Mouse (Mus musculus): Measurements from ENCODE around the gene Serinc1. TPM values are rescaled to one million over a fixed set of nuclear protein-coding genes. Genes with fewer than 3 reads are reported as not detected.
A peak's percentile ranks its signal among the peaks of the same experiment; 100 is the strongest.

Serinc1 gene
- polyA plus RNA-seq, 1 experiment from 2014 or later = 409 TPM

DNA sequence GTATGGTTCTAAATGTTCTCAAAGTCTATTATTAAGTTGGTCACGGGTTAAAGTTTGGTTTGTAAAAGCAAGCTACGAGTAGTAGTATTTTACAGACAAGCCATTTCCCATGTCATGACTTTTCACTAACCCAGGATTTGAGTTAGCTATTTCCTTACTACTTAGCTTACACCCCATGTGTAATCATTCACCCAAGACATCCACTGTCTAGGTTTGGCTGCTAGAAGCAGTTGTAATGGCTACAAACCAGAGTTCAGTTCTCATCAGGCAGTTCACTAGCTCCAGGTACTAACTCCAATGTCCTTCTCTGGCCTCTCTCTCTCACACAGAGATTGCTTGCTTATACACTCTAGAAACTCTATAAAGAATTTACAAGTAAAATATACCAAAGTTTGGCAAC lies 17.7 kb downstream of the Serinc1 start:
- peaks cover 61% of the 10 kb centered on the region for H3K36me3 ChIP-seq (ENCODE audit: inconsistent target)
- no peak overlapping the region for H3K27ac ChIP-seq
- H3K4me3 ChIP-seq (ENCODE audit: inconsistent target) = no peak overlapping the region
- H3K79me2 ChIP-seq (ENCODE audit: inconsistent target) = no peaks in the 10 kb centered on the region
- WGBS (ENCODE audit: missing documents) = 100% methylated on average over 2 of the region's 2 CpGs

DNA sequence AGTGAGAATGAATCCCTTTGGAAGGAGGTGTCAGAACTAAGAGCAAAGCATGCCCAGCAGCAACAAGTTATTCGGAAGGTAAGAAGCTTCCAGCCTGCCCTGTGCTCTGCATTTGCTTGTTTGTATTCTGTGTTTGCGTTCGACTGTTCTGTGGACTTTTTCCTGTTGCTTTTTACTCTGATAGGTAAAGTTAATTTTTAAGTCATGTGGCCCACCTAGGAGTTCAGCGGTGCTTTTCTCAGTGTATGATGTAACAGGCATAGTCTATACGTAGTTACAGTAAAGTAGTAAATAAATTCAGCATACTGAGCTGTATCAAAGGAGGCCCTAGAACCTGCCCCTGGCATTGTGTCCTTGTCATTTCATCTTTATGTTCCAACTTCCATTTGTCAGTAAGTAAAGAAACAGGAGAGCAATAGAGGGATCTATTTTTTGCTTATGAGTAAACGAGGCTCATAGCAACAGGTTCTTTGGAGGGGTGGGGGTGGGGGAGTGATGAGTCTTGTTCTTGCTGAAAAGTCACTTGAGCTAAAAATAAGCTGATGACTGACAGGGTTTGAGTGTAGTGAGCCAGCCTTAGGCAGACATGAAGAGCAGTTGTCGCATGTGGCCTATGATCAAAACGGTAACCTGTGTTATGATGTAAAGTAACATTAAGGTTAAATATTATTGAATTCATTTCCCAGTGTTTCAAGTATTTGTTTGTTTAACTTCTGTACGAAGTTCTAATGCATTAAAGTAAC lies 32.7 kb downstream of the Serinc1 start:
- peaks cover 25% of the 10 kb centered on the region for H3K79me2 ChIP-seq (ENCODE audit: inconsistent target)
- H3K4me3 ChIP-seq (ENCODE audit: inconsistent target) = no peak overlapping the region
- H3K27ac ChIP-seq = no peak overlapping the region
- 93% methylated on average over 9 of the region's 9 CpGs for WGBS (ENCODE audit: missing documents)
- peaks cover 7% of the 10 kb centered on the region; the same call in 1 of the 2 replicates for H3K36me3 ChIP-seq (ENCODE audit: inconsistent target)

DNA sequence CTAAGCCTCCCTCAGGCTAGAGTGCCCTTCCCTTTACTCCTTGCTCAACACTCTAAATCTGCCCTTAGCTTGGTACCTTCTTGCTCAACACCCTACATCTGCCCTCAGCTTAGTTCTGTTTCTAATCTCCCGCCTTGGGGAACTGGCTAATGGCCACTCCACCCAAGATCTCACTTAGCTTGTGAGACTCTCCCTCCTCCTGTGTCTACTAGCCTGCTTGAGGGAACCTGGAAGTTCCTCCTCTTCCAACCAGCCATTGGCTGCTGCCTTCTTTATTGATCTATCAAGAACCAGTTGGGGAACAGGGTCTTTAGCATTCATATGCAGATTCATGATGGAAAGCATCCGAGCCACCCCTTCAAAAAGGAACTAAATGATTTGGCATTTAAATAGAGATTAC lies 40.3 kb downstream of the Serinc1 start:
- no peak overlapping the region for H3K27ac ChIP-seq
- 25% methylated on average over 2 of the region's 2 CpGs for WGBS (ENCODE audit: missing documents)
- H3K4me3 ChIP-seq (ENCODE audit: inconsistent target) = no peak overlapping the region
- H3K79me2 ChIP-seq (ENCODE audit: inconsistent target) = peaks cover 92% of the 10 kb centered on the region
- no peaks in the 10 kb centered on the region for H3K36me3 ChIP-seq (ENCODE audit: inconsistent target)

DNA sequence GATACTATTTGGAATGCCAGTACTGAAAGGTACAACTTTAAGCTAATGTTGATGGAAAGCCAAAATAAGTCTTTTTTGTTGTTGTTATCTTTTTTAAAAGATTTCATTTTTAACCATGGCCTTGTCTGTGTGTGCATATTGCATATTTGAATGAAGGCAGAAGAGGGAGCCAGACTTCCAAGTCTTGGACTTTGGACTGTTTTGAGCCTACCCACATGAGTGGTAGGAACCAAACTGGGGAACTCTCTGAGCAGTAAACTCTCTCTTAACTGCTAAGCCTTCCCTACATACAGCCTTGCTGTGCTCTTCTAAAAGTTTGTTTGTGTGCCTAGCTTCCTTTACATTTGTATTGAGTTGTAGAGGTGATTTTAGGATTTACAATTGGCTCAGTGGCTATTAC lies 43.7 kb downstream of the Serinc1 start:
- Histone ChIP-seq H3K36me3 (ENCODE audit: inconsistent target) (no peaks in the 10 kb centered on the region), H3K4me3 (ENCODE audit: inconsistent target) (no peak overlapping the region), H3K79me2 (ENCODE audit: inconsistent target) (peaks cover 59% of the 10 kb centered on the region), H3K27ac (no peak overlapping the region)

DNA sequence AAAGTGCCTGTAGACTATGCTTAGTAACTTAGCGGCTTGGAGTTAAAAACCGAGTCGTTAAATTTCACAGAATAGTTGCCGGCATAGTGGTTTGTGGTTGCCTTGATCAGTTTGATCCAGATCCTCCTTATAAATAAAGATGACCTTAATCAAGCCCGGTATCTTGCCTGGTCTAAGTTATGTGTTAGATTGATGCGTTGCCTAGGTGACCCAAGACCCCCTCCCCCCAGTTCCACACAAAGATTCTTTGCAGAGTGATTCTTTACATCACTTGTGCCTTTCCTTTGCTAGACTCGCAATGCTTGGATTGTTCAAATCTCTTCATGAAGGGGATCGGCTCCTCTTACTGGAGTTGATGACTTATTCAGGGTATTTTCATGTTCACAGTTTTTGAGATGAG lies 45.1 kb downstream of the Serinc1 start:
- H3K27ac ChIP-seq = no peak overlapping the region
- peak overlapping the region; percentile 38 for H3K4me3 ChIP-seq (ENCODE audit: inconsistent target)
- peaks cover 49% of the 10 kb centered on the region for H3K79me2 ChIP-seq (ENCODE audit: inconsistent target)
- H3K36me3 ChIP-seq (ENCODE audit: inconsistent target) = no peaks in the 10 kb centered on the region
- WGBS (ENCODE audit: missing documents) = 10% methylated on average over 8 of the region's 8 CpGs

DNA sequence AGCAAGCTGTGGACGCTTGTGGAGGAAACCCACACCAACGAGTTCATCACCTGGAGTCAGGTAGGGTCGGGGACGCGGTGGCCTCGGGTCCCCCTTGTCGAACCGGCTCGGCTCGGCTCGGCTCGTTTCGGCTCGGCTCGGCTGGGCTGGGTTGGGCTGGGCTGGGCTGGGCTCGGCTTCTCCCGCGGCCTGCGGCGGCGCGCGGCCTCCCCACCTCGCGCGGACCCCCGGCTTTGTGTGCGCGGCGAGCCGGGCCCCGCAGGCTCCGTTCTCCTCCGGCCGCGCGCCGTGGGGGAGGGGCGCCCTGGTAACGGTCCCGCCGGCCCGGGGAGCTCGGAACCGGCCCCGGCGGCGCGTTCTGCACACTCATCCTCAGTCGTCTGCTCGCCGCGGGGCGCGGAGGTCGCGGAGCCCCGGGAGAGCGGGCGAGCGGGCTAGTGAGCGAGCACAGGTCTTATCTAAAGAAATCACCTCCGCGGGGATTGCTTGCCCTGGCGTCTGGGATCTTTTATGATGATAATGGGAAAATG lies 45.7 kb downstream of the Serinc1 start:
- peak overlapping the region; percentile 38 for H3K4me3 ChIP-seq (ENCODE audit: inconsistent target)
- H3K79me2 ChIP-seq (ENCODE audit: inconsistent target) = peaks cover 48% of the 10 kb centered on the region
- H3K36me3 ChIP-seq (ENCODE audit: inconsistent target) = no peaks in the 10 kb centered on the region
- no peak overlapping the region for H3K27ac ChIP-seq
- WGBS (ENCODE audit: missing documents) = under 1% methylated on average over 31 of the region's 65 CpGs

DNA sequence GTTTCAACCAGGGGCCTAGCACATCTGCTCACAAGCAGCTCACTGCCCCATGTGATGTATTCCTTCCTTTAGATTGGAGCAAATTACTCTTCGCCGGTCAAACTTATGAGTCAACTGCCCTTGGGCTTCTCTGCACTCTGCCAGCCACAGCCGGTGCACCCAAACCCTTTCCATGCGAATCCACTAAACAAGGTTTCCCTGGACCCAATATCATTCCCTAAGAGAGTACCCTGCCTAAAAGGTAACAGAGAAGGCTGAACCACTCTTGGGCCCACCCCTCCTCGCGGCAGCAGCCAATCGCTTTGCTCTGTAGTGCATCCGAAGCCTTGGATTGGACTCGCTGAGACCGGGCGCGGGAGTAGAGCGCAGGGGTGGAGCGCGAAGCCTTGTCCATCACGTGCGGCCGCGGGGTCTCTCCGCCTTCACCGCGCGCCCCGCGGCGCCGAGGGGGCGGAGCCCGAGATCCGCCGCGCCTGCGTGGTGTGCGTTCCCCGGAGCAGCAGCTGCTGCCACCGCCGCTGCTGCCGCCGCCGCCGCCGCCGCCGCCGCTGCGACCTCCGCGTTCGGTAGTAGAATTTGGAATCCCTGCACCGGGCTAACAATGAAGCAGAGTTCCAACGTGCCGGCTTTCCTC lies 46.3 kb downstream of the Serinc1 start, which contains the start of gene Hsf2:
Gene Hsf2 (plus strand): TSS at position 478 of the 634 bp plus-strand sequence.
- Histone ChIP-seq H3K4me3 (ENCODE audit: inconsistent target) (peak within 1 kb of the TSS; percentile 38), H3K79me2 (ENCODE audit: inconsistent target) (peaks cover 42% of the 10 kb centered on the region), H3K27ac (peak within 1 kb of the TSS; percentile 31; the same call in 1 of the 2 replicates), H3K36me3 (ENCODE audit: inconsistent target) (no peaks in the 10 kb centered on the region)
- WGBS (ENCODE audit: missing documents) = 2% methylated on average over 52 of the region's 52 CpGs

DNA sequence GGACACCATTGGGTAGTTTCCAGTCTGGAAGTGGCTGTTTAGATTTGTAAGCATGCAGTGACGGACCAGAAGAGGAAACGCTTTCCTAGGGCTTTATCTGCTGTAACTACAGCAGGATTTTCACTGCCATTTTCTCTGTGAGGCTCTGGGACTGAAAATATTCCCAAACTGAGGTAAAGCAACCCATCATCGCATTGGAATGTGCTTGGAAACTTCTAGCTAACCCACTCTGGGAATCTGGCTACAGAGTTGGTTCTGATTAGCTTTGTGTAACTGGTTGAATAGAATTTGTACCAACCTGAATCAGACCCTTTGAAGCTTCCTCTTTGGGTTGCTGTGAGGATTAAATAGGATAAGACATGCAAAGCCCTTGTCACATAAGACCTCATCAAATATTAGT lies 47.6 kb downstream of the Serinc1 start:
- no peak overlapping the region for H3K4me3 ChIP-seq (ENCODE audit: inconsistent target)
- WGBS (ENCODE audit: missing documents) = 95% methylated on average over 3 of the region's 3 CpGs
- peaks cover 29% of the 10 kb centered on the region for H3K79me2 ChIP-seq (ENCODE audit: inconsistent target)
- no peak overlapping the region for H3K27ac ChIP-seq
- H3K36me3 ChIP-seq (ENCODE audit: inconsistent target) = no peaks in the 10 kb centered on the region

DNA sequence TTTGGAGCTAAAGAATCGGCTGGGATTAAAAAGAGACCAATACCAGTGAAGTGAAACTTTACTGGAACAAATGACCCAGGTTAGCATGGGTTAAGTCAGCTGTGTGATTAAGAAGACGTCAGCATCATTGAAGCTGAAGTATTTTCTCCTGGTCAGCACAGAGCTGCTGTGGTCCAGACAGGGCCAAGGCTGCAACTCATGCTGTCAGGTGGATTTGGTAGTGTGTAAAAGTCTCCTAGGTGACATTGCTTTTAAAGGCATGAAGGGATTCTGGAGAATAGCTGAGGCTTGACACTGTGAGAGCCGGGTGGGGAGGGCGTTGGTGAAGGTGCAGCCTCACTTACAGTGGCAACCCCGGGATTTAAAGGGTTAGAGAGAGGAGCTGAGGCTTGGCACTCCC lies 50.6 kb downstream of the Serinc1 start:
- no peaks in the 10 kb centered on the region for H3K79me2 ChIP-seq (ENCODE audit: inconsistent target)
- no peaks in the 10 kb centered on the region for H3K36me3 ChIP-seq (ENCODE audit: inconsistent target)
- H3K4me3 ChIP-seq (ENCODE audit: inconsistent target) = no peak overlapping the region
- no peak overlapping the region for H3K27ac ChIP-seq
- WGBS (ENCODE audit: missing documents) = 80% methylated on average over 5 of the region's 5 CpGs

DNA sequence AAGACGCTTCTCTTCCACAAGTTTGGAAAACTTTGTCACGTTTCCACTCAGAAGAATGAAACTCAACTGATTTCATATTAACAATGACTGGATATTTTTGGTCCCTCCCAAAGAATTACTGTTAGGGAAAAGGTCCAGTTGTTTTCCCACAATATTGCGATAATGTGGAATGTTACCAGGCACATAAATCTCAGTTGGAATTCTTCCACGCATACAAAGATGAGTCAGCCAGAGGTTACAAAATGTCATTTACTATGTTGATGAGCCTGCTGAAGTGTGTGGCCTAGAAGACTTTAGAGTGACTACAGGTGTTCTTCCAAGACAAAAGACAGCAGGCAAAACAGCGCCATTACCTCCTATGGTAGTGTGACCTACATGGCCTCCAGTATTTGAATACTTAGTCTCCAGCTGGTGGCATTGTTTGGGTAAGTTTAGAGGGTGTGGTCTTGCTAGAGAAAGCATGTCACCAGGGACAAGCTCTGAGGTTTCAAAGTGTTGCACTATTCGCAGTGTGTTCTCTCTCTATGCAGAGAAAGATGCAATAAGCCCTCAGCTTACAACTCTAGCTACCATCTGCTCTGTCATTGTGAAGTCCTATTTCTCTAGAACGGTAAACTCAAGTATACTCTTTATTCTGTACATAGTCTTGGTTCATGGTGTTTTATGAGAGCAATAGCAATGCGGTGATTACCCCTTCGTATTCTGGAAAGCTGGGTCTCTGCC lies 55.0 kb downstream of the Serinc1 start:
- H3K27ac ChIP-seq = no peak overlapping the region
- 93% methylated on average over 9 of the region's 9 CpGs for WGBS (ENCODE audit: missing documents)

More for the DNA sequence above, 55.0 kb downstream of the Serinc1 start:
- Histone ChIP-seq H3K79me2 (ENCODE audit: inconsistent target) (no peaks in the 10 kb centered on the region), H3K36me3 (ENCODE audit: inconsistent target) (no peaks in the 10 kb centered on the region), H3K4me3 (ENCODE audit: inconsistent target) (no peak overlapping the region)

Other genes with a start within 250 kb of the Serinc1 start
- gene Hsf2, start 46.1 kb downstream of the Serinc1 start, polyA plus RNA-seq (2018) = 9.2 to 13.6 TPM (median 11.9 TPM) in 3 replicates
- gene Pkib, start 99.5 kb upstream of the Serinc1 start, polyA plus RNA-seq (2018) = 38.3 to 44.2 TPM (median 42.5 TPM) in 3 replicates

All from macrophage (primary cell).